Mouse (Mus musculus): ENCODE results near the gene Col23a1.

The Col23a1 gene

DNA sequence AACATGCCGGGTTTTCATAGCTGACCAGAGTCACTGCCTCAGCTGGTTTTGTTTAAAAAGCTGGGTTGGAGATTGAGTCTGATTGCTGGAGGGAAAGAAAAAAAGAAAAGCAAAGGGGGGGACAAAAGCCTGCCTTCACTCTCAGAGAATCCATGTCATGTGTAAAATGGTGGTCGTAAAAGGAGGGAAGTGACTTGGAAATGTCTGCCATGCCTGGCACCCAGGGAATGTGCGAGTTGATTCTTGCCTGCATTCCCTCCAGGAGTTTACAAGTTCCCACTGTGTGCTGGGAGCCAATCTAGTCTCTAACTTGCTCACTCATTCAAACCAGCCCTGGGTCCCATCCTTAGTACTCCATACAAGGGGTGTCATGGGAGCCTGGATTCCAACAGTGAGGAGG lies 100.8 kb downstream of the Col23a1 start:
- DNase-seq: no peak

DNA sequence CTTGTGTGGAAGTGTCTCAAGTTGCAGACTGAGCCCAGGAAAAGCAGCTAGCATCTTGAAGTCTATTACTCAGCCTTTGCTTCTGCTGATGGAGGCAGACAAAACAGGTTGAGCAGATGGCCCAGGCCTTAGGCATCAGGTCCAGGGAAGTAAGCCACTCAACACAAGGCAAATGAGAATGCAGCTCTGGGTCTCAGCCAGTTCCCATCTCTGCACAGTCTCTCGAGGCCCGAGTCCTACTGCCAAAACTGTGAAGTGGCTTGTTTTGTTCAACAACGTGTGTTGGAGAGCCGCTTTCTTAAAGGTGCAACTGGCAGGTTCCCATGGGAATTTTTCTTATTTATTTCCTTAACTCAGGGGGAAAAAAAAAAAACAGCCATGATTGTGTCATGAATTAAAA lies 101.8 kb downstream of the Col23a1 start:
- DNase-seq: peak; percentile 85 to 89

DNA sequence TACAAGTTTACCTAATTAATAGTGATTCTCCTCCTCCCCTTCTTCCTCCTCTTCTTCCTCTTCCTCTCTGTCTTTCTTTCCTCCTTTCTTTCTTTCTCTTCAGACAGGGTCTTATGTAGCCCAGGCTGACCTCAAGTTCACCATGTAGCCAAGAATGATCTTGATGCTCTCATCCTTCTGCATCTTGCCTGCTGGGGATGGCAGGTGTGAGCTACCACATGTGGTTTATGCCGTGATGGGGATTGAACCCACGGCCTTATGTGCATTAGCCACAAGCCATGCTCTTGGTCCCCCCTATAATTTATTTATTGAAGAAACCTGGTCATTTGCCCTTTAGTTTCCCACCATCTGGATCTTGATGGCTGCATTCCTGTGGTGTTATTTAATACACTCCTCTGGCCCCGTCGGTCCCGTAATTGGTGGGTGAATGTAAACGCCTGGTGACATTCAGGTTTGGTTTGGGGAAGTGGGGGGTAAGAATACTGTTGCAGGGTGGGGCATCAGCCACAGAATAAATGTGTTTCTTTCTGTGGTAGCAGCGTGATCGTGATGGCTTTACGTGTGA lies 104.7 kb downstream of the Col23a1 start:
- no peak for DNase-seq

DNA sequence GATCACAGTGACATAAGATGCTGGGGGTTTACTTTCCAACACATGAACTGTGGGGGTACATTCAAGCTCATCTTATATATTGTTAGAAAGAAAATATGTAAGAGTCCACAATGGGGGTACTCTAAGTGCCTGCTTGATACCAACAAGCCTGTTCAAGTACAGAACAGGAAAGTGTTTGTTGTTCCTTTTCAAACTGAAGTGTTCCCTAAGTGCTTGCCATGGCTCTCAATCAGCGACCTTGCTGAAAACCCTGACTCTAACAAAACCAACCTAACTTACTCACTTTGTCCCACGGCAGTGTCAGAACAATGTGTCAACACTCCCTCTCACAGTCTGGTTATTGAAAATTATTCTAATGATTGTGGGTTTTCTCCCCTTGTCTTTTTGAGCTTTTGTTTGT lies 106.7 kb downstream of the Col23a1 start:
- no peak for DNase-seq

DNA sequence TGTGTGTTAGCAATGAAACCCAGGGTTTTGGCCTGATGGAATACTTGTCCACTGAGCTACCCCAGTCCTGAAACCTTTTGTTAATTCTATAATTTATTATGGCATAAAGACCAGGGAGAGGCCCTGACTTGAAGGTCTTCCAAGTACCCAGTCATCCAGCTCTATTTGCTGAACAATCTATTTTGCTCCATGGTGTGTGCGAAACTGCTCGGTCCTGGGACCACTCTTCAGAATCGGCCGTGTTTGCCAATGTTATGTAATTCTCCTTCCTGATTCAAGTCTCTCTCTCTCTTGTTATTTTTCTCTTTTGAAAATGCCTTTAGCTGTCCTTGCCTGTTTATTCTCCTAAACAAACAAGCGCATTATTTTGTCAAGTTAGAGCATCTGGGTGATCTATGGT lies 108.4 kb downstream of the Col23a1 start:
- no peak for DNase-seq

DNA sequence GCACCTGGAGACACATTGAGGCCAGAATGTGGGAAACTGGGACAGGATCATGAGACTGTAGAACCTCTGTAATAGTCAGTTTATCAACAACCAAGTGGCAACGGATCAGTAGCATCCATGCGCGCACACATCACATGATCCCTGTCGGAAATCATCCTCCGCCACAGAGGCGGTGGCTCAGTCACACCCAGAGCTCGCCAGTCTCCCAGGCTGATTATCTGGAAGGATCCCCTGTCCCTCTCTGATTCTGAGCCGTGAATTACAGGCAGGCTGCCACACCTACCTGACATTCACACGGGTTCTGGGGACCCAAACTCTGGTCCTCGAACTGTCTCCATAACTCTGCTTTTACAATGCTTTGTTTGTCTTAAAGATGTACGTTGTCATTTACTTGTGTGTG lies 110.6 kb downstream of the Col23a1 start:
- DNase-seq: no peak

DNA sequence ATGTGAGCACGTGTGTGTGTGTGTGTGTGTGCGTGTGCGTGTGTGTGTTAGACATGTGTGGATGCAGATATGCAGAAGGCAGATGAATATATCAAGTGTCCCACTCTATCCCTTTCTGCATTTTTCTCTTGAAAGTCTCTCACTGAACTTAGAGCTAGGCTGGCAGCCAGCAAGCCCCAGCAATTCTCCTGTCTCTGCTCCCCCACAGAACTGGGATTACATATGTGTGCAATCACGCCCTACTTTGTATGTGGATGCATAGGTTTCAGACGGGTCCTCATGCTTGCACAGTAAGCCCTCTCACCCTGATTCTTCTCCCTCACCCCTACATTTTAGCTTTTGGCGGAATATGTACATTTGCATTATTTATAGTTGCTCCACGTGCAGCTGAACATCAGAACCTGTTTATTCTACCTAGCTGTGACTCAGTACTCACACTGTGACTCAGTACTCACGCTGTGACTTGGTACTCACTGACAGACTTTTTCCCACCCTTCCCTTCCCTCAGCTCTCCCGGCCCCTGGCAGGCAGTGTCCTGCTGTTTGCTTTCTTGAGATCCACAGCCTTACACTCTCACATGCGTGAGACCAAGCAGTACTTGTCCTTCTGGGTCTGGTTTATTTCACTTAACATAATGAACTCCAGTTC lies 111.9 kb downstream of the Col23a1 start:
- no peak for DNase-seq

DNA sequence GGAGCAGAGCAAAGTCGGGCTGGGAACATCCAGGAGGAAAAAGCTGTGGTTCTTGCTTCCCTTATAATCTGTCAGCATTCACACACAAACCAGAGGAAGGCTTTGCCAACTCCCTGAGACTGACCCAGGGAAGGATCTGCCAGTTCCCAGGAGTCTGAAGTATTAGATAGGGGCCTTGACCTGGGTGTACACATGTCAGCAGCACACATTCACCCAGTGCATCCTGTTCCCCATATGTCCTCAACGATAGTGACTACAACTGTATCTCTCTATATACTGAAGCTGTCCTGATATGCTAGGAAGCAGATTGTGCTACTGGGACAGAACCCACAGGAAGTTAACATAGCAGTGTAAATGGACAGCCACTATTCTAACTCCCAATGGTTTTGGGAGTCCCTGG lies 114.2 kb downstream of the Col23a1 start:
- DNase-seq: no peak

DNA sequence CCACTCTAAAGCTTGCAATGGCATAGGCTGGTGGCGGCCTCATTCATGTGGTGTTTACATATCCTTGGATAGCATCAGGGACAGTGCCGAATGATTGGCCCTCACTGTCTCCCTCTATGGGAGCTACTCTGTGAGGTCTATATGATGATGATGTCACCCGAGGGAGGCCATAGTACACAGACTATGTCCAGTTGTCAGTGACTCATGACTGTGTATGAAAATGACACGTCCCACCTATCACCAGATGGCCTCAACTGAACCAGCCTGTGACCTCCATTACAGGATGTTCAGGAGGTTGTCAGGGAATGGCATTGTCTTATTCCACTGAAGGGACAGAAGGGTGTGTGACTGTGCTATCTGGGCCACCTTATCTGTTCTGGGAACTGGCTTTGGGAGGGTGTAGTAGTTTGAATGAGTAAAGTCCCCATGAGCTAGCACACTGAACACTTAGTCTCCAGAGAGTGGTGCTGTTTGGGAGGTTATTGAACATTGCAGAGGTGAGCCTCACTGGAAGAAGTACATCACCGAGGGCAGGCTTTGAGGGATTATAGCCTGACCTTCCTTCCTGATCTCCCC lies 115.2 kb downstream of the Col23a1 start:
- DNase-seq: no peak

DNA sequence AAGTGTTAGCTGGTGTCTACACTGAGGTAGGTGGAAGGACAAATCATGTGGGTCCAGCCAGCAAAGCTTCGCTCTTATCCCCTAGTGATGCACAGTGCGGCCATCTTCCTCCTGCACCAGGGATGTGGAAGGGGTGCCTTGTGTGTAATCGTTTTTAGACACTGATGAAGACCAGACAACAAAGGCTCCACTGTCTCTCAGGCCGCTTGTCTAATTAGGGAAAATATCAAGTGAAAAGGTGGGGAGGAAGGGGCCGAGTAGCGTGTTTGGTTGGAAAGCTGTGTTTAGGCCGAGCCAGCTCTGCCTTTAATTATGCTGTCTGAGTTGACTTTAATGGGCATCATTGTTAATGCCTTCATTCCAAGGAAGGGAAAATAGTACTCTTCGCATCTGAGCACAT lies 116.8 kb downstream of the Col23a1 start:
- DNase-seq: no peak

DNA sequence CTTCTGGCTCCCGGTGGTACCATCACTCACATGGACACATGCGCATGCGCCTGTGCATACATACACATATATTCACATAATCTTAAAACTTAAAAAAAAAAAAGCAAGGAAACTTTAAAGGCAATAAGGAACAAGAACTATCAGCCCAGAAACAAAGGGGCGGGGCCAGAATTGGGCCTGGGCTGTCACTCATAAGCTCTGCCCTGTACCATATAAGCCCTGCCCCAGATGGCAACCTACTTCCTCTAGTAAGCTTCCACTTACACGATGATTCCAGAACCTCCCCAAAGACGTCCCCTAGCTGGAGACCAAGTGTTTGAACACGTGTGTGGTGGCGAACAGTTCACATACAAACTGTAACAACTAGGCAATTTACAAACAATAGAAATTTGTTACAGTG lies 117.6 kb downstream of the Col23a1 start:
- DNase-seq: no peak

DNA sequence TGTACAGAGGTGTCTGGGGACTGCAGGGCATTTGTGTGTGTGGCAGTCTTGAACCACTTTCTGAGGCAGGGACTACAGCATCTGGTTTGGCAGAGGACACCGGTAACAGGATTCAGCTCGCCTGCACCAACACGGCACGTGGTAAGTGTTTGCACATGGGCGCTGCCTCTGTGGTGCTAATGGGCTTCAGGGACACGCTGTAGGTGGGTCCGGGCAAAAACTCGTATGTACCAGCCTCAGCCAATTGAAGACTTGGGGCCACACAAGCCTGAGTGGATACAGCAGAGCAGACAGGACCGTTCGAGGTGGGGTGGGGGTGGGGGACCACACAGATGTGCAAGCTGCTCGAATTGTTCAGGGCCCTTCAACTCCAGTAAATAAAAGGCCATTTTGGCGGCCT lies 121.1 kb downstream of the Col23a1 start:
- no peak for DNase-seq

DNA sequence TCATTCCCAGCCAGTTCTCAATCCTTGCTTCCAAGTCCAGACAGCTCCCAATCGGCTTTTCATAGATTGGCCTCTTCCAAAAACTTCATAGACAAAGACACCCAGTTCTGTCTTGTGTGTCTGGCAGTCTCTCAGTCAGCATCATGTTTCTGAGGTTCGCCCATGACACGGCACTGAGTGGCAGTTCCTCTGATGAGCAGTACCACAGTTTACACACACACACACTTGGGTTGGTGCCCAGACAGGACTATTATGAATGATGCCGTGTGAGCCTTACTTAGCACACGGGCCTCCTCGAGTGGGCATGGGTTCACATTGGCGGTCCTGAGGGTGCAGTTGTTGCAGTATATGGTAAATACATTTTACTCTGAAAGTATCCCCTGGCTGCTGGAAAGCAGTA lies 124.8 kb downstream of the Col23a1 start:
- DNase-seq: no peak

DNA sequence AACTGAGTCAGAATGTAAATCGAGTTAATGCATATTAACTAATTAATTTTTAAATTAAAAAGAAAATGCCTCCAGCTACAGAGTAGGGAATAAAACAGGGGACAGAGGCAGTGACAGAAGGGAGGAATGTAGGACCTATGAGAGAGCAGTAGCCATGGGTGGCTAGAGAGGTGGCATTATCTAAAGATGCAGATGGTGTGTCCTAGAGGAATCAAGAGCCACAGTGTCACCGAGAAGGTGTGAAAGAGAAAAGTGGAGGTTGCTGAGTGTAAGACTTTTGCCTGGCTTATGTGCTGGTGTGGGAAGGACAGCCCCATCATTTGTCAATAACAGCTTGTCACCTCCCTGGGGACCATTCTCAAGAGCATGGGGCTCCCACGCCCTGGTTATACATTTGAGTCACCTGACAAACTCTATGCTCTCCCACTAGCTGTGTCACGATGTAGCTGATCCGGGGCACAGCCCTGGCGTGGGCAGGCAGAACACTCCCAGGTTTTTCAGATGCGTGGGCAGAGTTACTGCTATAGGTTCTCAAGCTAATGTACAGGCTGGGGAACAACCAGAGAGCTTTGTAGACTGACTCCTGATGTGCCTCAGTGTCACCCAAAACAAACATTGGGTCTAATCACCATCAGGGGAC lies 125.4 kb downstream of the Col23a1 start:
- no peak for DNase-seq

DNA sequence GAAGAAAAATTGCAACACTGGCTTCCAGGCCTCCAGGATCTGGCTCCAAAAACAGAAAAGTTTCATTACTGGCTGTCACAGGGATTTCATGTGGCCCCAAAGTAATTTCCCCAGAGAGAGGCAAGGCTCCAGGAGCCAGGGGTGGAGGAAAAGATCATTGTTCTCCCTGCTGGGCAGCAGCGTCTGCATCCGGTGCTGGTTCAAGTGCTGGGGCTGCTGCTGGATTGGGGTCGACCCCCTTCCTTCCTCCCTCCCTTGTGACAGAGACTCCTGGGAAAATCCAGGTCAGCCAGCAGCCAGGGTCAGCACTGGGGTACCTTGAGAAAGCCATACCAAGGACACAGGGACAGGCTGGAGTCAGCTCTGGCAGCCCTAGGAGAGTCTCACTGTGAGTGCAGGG lies 129.1 kb downstream of the Col23a1 start:
- DNase-seq: no peak

DNA sequence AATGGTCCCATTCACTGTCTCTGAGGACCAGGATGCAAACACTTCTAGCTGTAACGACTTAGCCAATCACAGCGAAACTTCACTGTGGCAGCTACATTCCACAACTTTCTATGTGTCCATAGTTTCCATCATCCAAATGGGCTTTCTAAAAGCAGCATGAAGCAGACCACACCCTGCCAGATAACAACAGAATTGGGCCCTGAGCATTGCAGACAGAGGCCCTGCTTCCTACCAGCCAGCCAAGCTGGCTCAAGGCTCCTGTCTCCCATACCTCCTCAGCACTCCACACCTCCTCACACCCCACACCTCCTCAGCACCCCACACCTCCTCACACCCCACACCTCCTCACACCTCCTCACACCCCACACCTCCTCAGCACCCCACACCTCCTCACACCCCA lies 132.2 kb downstream of the Col23a1 start:
- no peak for DNase-seq

DNA sequence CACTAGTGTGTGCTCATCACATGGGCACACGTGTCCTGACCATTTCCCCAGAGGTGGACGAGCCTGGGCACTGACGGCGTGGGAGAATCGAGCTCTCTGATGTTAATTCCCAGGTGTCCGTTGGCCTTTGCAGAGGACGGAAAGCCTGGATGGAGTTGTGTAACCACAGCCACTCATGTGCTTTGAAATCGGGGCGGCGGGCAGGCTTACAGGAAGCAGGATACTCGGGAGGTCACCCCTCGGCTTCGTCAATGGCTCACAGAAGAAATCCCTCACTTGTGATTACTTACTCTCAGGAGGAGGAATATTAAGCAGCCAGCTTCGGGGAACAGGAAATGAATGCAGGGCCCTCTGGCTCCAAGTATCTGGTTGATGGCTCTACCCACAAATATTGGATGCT lies 133.0 kb downstream of the Col23a1 start:
- DNase-seq: no peak

DNA sequence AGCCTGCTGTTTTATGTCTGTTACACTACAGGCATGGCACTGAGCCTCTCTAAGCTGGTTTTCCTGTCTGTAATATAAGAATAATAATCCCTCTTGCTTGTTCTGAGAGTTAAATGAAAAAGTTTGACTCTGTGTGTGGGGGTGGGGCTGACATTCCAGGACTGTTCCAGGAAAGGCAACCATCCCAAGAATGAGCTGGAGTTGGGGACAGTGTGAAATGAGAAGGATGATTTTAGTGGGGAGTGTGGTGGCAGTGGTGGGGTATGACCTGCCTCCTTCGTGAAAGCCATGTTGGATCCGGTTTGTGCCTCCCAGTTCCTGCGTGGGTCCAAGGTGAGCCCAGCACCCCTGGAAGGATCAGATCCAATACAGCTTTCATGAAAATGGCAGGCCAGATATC lies 136.4 kb downstream of the Col23a1 start:
- DNase-seq: no peak

DNA sequence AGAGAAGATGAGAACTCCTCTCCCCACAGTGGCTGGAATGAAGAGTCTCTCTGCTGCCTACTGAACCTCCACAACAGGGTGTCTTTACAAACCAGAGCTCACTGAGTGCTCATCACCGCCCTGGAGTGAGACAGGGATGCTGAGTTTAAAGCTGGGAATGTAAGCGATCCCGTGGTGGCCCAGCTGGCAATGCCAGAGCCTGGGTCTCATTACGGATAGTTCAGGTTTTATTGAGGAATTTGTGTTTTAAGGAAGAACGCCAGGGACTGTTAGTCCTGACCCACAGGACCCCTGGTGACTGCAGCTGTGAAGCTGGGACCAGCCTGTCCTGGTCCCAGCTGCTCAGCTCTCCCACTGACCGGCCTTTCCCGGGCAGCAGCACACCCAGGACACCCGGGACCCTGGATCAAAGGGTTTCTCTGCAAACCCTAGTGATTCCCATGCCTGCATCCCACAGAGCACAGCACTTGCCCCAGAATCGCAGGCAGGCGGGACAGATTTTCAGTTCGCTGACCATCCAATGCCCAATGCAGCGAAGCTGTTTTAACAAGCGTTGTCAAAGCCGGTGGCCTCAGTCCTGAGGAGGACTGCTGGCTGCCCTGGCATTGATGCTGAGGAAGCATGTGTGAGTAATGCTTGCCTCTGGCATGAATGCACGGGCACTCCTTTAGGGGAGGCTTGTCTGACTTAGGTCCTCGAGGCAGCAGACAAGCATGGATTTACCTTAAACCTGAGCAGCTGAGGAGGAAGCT lies 139.9 kb downstream of the Col23a1 start:
- DNase-seq: no peak

DNA sequence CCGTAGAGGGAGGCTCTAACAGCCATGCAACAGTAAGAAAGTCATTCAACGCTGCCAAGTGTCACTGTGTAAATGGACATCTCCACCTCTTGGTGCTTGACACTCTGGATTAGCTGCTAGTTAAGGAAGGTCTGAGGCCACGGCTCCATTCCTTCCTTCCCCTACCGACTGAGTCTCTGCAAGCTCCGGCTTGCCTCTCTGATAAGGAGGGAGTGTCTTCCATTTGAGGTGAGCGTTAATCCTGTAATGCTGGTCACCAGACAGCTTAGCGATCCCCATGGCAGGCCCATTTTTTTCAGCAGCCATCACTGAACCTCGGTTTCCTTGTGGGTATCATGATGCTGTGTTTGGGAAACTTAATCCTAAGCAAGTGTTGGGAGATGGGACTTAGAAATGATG lies 140.5 kb downstream of the Col23a1 start:
- DNase-seq: no peak

DNA sequence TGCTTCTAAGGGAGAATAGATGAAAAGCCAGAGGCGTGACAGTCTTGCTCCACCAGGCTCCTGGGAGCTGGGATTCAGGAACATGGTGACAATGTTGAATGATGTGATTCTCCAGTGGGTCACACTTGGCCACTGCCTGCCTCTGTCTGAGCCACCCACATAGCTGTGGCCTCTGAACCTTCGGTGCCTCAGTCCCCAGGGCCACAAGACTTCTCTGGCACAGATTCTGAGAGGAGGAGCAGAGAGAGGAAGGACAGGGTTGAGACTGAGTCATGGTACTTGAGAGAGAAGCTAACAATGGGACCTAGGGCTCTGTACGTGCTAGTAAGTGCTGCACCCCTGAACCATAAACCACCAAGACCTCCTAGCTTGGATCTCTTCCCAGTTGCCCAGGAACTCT lies 141.6 kb downstream of the Col23a1 start:
- DNase-seq: no peak

DNA sequence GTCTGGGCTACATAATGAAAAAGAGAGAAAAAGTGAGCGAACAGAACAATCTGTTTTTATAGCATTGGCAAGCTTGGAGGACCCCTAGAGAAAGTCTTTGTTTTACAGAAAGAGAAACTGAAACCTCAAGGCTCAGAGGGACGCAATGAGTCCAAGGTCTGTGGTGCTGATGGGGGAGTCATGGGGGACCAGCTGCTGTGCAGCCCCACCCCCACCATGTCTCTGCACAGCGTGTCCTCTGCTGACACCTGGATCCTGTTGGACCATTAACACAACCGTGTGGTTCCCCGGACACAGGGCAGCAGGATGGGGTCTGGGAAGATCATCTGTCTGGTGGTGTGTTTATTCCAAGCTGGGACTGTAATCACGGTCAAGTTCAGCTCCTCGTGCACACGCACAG lies 142.2 kb downstream of the Col23a1 start:
- no peak for DNase-seq

DNA sequence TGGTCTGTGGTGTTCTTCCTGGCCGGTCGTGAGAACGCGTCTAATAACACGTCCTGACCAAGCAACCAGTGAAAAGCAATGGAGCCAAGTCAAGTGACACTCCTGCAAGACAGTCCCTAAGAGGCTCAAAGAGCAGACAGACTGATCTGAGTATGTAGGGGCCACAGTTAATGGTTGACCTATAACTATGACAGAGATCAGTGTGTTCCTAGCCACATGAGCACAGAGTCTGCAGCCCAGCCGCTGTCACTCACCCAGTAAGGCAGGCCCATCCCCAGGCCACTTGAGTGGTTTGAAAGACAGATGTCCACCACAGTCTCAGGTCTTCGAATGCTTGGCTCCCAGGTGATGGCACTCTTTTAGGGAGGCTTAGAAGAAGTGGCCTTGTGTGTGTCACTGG lies 152.3 kb downstream of the Col23a1 start:
- no peak for DNase-seq

DNA sequence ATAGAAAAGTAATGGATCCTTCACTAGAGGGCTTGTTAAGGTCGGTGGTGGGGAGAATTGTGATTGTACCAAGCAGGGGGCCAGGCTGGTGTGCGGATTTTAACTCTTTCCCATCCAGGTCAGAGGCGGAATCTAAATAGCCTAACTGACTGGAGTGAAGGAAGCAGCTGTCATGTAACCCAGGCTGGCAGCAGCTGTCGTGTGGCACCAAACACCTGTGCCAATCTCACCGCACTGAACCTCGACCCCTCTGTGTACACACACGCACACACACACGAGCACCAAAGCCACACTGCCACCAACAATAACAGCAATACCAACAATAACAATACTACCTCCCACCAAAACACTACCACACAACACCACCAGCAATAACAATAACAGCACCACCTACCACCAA lies 152.9 kb downstream of the Col23a1 start:
- no peak for DNase-seq

All from cerebellum, postnatal 36 days (tissue).